Mouse (Mus musculus): ENCODE measurements around the gene Vsig10. TPM values are rescaled to one million over a fixed set of nuclear protein-coding genes. Genes with fewer than 3 reads are reported as not detected.

The Vsig10 gene
- polyA plus RNA-seq, 1 experiment from 2014 or later, result 18.2 TPM

GRCm38 (mm10) chr5:117313909-117314308 lies 5.0 kb upstream of the Vsig10 start:
- 17% methylated on average over 10 of the region's 10 CpGs for WGBS
- peak; percentile 11; the same call in 1 of the 2 replicates for ATAC-seq (ENCODE audit: low read depth)
- H3K4me3 ChIP-seq (ENCODE audit: low read length), result peak overlapping the region; percentile 35
- H3K36me3 ChIP-seq (ENCODE audit: control insufficient read depth, insufficient read depth, low read length), result no peaks in the 10 kb centered on the region
- no peaks in the 10 kb centered on the region for H3K9me3 ChIP-seq (ENCODE audit: control insufficient read depth, low read length)
- H3K4me2 ChIP-seq (ENCODE audit: low read depth, low read length), result peak overlapping the region; percentile 48
- H3K27ac ChIP-seq (ENCODE audit: low read length), result peak overlapping the region; percentile 91
- H3K27me3 ChIP-seq (ENCODE audit: control insufficient read depth, insufficient read depth, low read depth, low read length), result no peaks in the 10 kb centered on the region
- peaks cover 8% of the 10 kb centered on the region for H3K4me1 ChIP-seq (replicated peaks; ENCODE audit: control insufficient read depth, insufficient read depth, low read length)
- peak overlapping the region; percentile 41 for H3K9ac ChIP-seq (ENCODE audit: low read length)

- H3K27me3 ChIP-seq (ENCODE audit: control insufficient read depth, insufficient read depth, low read depth, low read length), result no peaks in the 10 kb centered on the region
- peak overlapping the region; percentile 91 for H3K27ac ChIP-seq (ENCODE audit: low read length)
- no peak overlapping the region for H3K9ac ChIP-seq (ENCODE audit: low read length)
- H3K9me3 ChIP-seq (ENCODE audit: control insufficient read depth, low read length), result no peaks in the 10 kb centered on the region
- H3K4me3 ChIP-seq (ENCODE audit: low read length), result no peak overlapping the region
- no peaks in the 10 kb centered on the region for H3K36me3 ChIP-seq (ENCODE audit: control insufficient read depth, insufficient read depth, low read length)
- peaks cover 8% of the 10 kb centered on the region for H3K4me1 ChIP-seq (replicated peaks; ENCODE audit: control insufficient read depth, insufficient read depth, low read length)
- peak; percentile 65 for ATAC-seq (ENCODE audit: low read depth)
- WGBS, result 24% methylated on average over 9 of the region's 9 CpGs
- H3K4me2 ChIP-seq (ENCODE audit: low read depth, low read length), result peak overlapping the region; percentile 48; the same call in 1 of the 2 replicates
Observed at GRCm38 (mm10) chr5:117314587-117315428, 4.1 kb upstream of the Vsig10 start.

GRCm38 (mm10) chr5:117323751-117324150 lies 4.9 kb downstream of the Vsig10 start:
- H3K36me3 ChIP-seq (ENCODE audit: control insufficient read depth, insufficient read depth, low read length), result peaks cover 2% of the 10 kb centered on the region; the same call in 1 of the 2 replicates
- 82% methylated on average over 9 of the region's 9 CpGs for WGBS
- H3K9ac ChIP-seq (ENCODE audit: low read length), result no peak overlapping the region
- no peak overlapping the region for H3K4me2 ChIP-seq (ENCODE audit: low read depth, low read length)
- no peak overlapping the region for H3K4me3 ChIP-seq (ENCODE audit: low read length)
- ATAC-seq (ENCODE audit: low read depth), result no peak
- H3K9me3 ChIP-seq (ENCODE audit: control insufficient read depth, low read length), result no peaks in the 10 kb centered on the region
- H3K4me1 ChIP-seq (replicated peaks; ENCODE audit: control insufficient read depth, insufficient read depth, low read length), result peaks cover 8% of the 10 kb centered on the region
- no peaks in the 10 kb centered on the region for H3K27me3 ChIP-seq (ENCODE audit: control insufficient read depth, insufficient read depth, low read depth, low read length)
- no peak overlapping the region for H3K27ac ChIP-seq (ENCODE audit: low read length)

- peaks cover 2% of the 10 kb centered on the region; the same call in 1 of the 2 replicates for H3K36me3 ChIP-seq (ENCODE audit: control insufficient read depth, insufficient read depth, low read length)
- no peak overlapping the region for H3K9ac ChIP-seq (ENCODE audit: low read length)
- no peak overlapping the region for H3K4me2 ChIP-seq (ENCODE audit: low read depth, low read length)
- no peaks in the 10 kb centered on the region for H3K27me3 ChIP-seq (ENCODE audit: control insufficient read depth, insufficient read depth, low read depth, low read length)
- H3K9me3 ChIP-seq (ENCODE audit: control insufficient read depth, low read length), result no peaks in the 10 kb centered on the region
- no peak overlapping the region for H3K27ac ChIP-seq (ENCODE audit: low read length)
- H3K4me1 ChIP-seq (replicated peaks; ENCODE audit: control insufficient read depth, insufficient read depth, low read length), result 0 out of 2 replicates have a peak, but pooled peaks cover 6% of the 10 kb centered on the region
- WGBS, result 58% methylated on average over 6 of the region's 6 CpGs
- ATAC-seq (ENCODE audit: low read depth), result no peak
- H3K4me3 ChIP-seq (ENCODE audit: low read length), result no peak overlapping the region
Observed at GRCm38 (mm10) chr5:117326408-117326807, 7.5 kb downstream of the Vsig10 start.

- H3K9me3 ChIP-seq (ENCODE audit: control insufficient read depth, low read length), result peaks cover 4% of the 10 kb centered on the region
- 0 out of 2 replicates have a peak, but pooled peaks cover 6% of the 10 kb centered on the region for H3K4me1 ChIP-seq (replicated peaks; ENCODE audit: control insufficient read depth, insufficient read depth, low read length)
- ATAC-seq (ENCODE audit: low read depth), result peak; percentile 84
- no peaks in the 10 kb centered on the region for H3K27me3 ChIP-seq (ENCODE audit: control insufficient read depth, insufficient read depth, low read depth, low read length)
- no peak overlapping the region for H3K4me3 ChIP-seq (ENCODE audit: low read length)
- peak overlapping the region; percentile 27 for H3K27ac ChIP-seq (ENCODE audit: low read length)
- 68% methylated on average over 7 of the region's 7 CpGs for WGBS
- peaks cover 7% of the 10 kb centered on the region for H3K36me3 ChIP-seq (ENCODE audit: control insufficient read depth, insufficient read depth, low read length)
- no peak overlapping the region for H3K4me2 ChIP-seq (ENCODE audit: low read depth, low read length)
- no peak overlapping the region for H3K9ac ChIP-seq (ENCODE audit: low read length)
Observed at GRCm38 (mm10) chr5:117330457-117330856, 11.6 kb downstream of the Vsig10 start.

- H3K36me3 ChIP-seq (ENCODE audit: control insufficient read depth, insufficient read depth, low read length), result peaks cover 18% of the 10 kb centered on the region
- WGBS, result 77% methylated on average over 10 of the region's 10 CpGs
- H3K4me1 ChIP-seq (replicated peaks; ENCODE audit: control insufficient read depth, insufficient read depth, low read length), result no peaks in the 10 kb centered on the region
- ATAC-seq (ENCODE audit: low read depth), result no peak
- no peaks in the 10 kb centered on the region for H3K27me3 ChIP-seq (ENCODE audit: control insufficient read depth, insufficient read depth, low read depth, low read length)
- no peak overlapping the region for H3K9ac ChIP-seq (ENCODE audit: low read length)
- H3K9me3 ChIP-seq (ENCODE audit: control insufficient read depth, low read length), result peaks cover 4% of the 10 kb centered on the region
- H3K4me3 ChIP-seq (ENCODE audit: low read length), result no peak overlapping the region
- H3K27ac ChIP-seq (ENCODE audit: low read length), result no peak overlapping the region
- no peak overlapping the region for H3K4me2 ChIP-seq (ENCODE audit: low read depth, low read length)
Observed at GRCm38 (mm10) chr5:117337999-117338398, 19.1 kb downstream of the Vsig10 start.

- H3K27me3 ChIP-seq (ENCODE audit: control insufficient read depth, insufficient read depth, low read depth, low read length), result no peaks in the 10 kb centered on the region
- peaks cover 4% of the 10 kb centered on the region for H3K9me3 ChIP-seq (ENCODE audit: control insufficient read depth, low read length)
- no peak overlapping the region for H3K9ac ChIP-seq (ENCODE audit: low read length)
- no peak overlapping the region for H3K4me3 ChIP-seq (ENCODE audit: low read length)
- H3K36me3 ChIP-seq (ENCODE audit: control insufficient read depth, insufficient read depth, low read length), result peaks cover 18% of the 10 kb centered on the region
- no peak overlapping the region for H3K27ac ChIP-seq (ENCODE audit: low read length)
- H3K4me1 ChIP-seq (replicated peaks; ENCODE audit: control insufficient read depth, insufficient read depth, low read length), result no peaks in the 10 kb centered on the region
- WGBS, result 76% methylated on average over 8 of the region's 8 CpGs
- H3K4me2 ChIP-seq (ENCODE audit: low read depth, low read length), result no peak overlapping the region
- ATAC-seq (ENCODE audit: low read depth), result no peak
Observed at GRCm38 (mm10) chr5:117338503-117338902, 19.6 kb downstream of the Vsig10 start.

GRCm38 (mm10) chr5:117340081-117340480 lies 21.2 kb downstream of the Vsig10 start:
- Histone ChIP-seq H3K4me1 (replicated peaks; ENCODE audit: control insufficient read depth, insufficient read depth, low read length) (no peaks in the 10 kb centered on the region), H3K27ac (ENCODE audit: low read length) (no peak overlapping the region), H3K36me3 (ENCODE audit: control insufficient read depth, insufficient read depth, low read length) (peaks cover 14% of the 10 kb centered on the region), H3K9ac (ENCODE audit: low read length) (no peak overlapping the region), H3K27me3 (ENCODE audit: control insufficient read depth, insufficient read depth, low read depth, low read length) (no peaks in the 10 kb centered on the region), H3K4me3 (ENCODE audit: low read length) (no peak overlapping the region), H3K9me3 (ENCODE audit: control insufficient read depth, low read length) (no peaks in the 10 kb centered on the region), H3K4me2 (ENCODE audit: low read depth, low read length) (no peak overlapping the region)
- 80% methylated on average over 6 of the region's 6 CpGs for WGBS
- no peak for ATAC-seq (ENCODE audit: low read depth)

GRCm38 (mm10) chr5:117341896-117342295 lies 23.0 kb downstream of the Vsig10 start:
- Histone ChIP-seq H3K4me1 (replicated peaks; ENCODE audit: control insufficient read depth, insufficient read depth, low read length) (no peaks in the 10 kb centered on the region), H3K27me3 (ENCODE audit: control insufficient read depth, insufficient read depth, low read depth, low read length) (no peaks in the 10 kb centered on the region), H3K36me3 (ENCODE audit: control insufficient read depth, insufficient read depth, low read length) (peaks cover 10% of the 10 kb centered on the region), H3K9me3 (ENCODE audit: control insufficient read depth, low read length) (no peaks in the 10 kb centered on the region), H3K9ac (ENCODE audit: low read length) (no peak overlapping the region), H3K4me2 (ENCODE audit: low read depth, low read length) (no peak overlapping the region), H3K4me3 (ENCODE audit: low read length) (no peak overlapping the region), H3K27ac (ENCODE audit: low read length) (no peak overlapping the region)
- ATAC-seq (ENCODE audit: low read depth), result no peak
- 76% methylated on average over 6 of the region's 6 CpGs for WGBS
